Mouse (Mus musculus): Measurements from ENCODE around the gene Faah.

DNA sequence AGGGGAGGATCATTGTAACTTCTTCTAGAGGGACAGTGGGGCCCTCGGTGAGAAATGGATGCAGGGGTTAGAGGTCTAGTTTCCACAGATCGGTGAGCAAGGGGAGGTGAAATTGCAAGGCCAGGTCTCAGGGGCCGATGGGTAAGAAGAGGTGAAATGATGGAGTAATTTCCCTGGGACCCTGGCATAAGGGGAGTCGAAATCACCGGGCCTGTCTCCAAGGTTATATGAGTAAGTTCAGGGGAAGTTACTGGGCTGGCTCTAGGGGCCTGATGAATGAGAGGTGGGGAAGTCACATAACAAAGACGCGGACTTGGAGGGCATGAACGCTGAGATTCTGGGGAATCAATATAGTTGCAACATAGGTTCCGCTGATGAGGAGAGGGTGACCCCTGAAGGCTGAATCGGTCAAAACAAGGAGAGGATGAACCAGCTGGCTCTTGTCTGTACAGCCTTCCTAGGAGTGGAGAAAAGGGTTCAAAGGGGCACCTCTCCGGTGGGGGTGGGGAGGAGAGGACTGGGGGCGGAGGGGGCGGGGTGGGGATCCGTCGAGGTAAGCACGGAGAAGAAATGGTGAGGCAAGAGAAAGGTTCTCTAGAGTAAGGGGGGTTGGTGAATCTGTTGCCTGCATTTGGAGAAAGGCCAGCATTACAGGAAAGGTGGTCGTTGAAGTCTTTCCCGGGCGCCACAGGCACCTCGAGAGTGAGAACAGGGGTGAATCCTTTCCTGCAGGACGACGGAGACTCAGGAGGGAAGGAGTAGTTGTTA is 35.0 kb upstream of the Faah start:
- TF ChIP-seq POLR2A (IDR thresholded peaks at IDR 0.05; ENCODE audit: insufficient read depth, low read depth, low read length) (no peak), CTCF (IDR thresholded peaks at IDR 0.05) (peak; percentile 31), EP300 (IDR thresholded peaks at IDR 0.05; ENCODE audit: insufficient read depth, low read depth, low read length) (no peak)
